Mouse (Mus musculus) left cerebral cortex, adult 11 months (tissue): ENCODE data around the gene Plcb4.

Experiments
- DNase-seq: peaks from one replicate; pipeline ENCODE4 v3.0.0; 2022; ENCODE audit warnings: low spot score

The Plcb4 gene

DNA sequence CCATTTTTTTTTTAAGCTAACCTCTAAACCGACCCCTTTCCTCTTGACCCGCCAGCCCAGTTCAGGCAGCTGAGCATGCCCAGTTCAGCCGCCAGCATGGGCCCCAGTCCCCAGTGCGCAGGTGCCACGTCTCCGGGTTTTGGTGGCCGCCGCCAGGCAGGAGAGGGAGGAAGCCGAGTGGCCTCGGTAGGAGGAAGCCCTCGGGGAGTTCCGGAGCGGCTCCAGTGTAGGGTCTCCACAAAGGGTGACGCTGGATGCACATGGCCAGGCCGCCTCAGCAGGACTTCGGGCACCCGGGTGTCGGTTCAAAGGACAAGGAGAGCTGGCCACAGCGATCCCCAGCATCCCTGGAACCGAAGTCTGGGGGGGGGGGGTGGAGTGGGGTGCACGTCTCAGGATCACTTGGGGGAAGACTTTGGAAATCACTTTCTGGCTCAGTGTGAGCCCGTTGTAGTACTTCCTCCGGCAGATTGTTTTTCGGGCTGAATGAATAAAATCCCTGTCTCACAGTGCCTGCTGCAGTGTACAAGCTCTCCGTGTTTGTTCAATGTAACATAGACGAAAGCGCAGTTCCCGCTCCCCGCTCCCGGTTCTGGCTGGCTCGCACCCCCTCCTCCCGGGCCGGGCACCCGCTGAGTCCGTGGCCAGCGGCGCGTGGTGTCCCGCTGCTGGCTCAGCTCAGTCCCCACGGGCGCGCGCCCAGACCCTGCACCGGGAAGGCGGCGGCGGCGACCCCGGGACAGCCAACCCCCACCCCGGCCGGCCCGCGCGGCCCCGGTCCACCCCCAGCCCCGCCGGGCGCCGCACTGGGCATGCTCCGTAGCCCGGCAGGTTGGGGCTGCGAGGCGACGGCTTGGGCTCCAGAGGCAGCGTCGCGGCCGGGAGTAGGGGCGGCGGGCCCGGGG lies at the start of gene Plcb4:
Gene Plcb4 (plus strand): TSS at position 526 of the 905 bp plus-strand sequence.
- peak; percentile 67 for DNase-seq

DNA sequence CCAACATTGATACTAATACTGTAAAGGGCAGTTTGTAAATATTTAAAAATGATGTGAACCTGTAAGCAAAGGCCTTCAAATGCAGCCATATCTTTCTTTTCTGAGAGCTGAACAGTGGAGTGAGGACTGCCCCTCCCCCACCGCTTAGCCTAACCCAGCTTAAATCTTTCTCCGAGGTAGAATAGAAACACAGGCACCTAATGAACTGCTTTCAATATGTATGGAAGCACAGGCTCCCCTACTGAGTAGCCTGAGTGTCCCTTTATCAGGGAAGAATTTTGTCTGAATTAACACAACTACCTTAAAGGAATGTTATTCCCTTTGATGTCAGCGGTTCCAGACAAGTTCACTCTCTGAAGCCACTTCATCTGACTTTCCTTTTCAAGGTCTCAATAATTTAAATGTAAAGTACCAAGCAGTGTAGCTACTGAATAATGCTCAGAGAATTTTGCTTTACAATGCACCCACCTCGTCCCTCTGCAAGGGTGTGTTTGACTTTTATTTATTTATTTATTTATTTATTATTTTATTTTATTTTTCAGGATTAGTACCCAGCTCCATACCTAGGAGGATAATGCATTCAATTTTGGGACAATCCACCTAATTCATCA lies 44.1 kb upstream of the Plcb4 start:
- DNase-seq: no peak

DNA sequence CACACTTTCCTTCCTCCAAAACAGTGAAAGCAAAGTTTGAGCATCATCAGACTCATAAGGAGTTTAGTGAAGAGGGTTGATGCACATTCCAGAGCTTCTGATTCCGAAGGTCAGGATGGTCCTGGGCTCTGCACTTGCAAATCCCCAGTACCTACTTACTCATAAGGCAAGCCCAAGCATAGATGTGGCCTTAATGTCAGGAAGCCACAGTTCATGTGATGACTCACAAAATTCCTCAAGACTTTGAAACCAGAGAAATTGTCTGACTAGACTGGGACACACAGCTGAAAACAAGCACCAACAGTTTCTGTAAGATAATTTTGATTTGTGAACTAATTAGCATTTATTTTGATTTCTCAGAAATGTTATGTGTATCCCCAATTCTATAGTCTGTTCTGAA lies 42.7 kb upstream of the Plcb4 start:
- DNase-seq: no peak

DNA sequence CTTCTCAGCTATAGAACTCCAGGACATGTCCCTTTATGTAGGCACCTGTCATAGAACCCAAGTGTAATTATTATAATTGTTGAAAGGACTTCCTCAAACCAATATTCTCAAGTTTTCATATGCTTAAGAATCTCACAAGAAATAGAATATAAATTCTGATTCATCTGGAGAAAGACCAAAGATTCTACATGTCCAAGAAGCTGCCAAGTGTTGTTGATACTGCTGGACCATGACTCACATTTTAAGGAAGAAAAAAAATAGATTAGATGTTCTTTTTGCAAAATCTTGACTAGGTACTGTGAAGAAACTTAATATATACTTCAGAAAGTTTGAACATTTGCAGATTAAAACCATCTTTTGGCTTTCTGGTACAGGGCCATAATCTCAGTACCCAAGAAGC lies 40.3 kb upstream of the Plcb4 start:
- DNase-seq: no peak

DNA sequence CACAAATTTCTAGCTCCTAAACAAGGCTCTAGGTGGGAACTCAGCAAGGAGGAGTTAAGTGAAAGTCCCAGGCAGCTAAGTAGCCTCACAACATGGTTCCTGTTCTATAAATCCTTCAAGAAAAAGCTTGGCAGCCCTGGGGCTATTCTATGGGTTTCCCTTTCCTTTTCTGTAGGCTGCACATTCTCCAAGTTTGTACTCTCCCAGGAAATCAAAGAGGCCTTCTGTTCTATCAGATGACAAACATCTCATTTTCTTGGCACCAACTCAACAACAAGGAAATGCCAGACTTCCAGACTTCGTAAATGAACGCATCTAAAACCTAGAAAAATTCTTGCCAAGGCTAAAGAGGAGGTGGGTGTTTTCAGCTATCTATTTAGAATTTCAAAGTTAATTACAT lies 38.9 kb upstream of the Plcb4 start:
- DNase-seq: no peak

DNA sequence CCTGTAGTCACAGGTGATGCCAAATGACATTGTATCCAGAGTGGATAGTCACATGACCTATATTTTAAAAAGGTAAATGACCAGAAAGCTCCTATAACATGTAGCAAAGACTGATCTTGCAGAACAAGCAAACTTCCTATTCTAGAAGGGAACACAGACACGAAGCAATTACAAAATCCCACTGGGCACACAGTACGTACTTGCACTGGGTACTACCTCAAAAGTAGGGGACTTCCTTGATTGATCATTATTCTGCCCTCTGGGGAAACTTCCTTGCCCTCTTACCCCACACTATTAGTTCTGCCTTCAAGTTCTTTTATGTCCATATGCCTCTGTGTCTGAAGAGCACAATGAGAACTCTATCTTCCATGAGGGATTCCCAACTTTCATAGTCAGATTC lies 31.0 kb upstream of the Plcb4 start:
- DNase-seq: no peak

DNA sequence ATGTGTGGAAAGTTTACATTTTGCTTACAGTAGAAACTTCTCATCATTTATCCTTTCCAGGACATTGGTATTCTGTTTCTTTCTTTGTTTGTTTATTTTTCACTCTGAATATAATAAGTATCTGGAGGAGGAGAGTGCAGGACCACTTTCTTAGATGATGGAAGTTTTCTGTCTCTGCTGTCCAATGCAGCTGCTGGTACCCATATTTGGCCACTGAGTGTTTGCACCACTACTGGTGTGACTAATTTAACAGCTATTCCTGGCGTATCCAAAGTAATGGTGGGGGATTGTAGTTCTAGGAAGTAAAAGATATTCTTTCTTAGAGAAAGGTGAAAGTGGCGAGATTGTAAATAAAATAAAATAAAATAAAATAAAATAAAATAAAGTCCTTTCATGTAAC lies 21.6 kb upstream of the Plcb4 start:
- no peak for DNase-seq

DNA sequence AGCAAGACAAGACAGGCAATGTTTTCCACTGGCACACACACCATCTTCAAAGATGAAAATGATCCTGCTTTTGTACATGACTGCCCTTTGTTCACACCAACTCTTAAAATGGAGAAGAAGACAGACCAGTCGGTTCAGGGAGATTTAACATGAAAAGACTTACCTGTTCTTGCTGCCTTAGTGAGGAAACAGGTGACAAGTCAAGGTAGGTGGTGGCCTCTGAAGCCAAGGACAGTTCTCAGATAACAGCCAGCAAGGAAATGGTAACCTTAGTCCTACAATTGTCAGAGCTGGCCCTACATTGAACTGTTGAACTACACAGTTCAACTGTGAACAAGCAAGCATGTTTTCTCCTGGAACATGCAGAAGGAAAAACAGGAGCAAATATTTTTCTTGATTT lies 17.8 kb upstream of the Plcb4 start:
- no peak for DNase-seq

DNA sequence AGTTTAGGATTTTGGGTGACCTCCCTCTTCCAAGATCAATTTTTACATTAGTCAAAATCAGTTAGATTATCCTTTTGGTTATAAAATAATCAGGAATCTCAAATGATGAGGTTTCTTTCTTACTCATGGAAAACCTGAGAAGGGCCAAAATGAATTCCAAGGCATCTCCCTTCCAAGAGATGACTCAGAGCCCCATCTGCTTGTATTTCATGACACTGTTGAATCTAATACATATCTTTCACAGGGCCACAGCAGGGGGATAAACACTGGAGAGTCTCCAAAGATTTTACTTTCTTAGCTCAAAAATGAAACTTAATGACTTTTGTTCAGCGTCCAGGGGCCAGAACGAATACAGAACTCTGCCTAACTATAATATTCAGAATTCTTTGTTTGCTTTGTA lies 17.2 kb upstream of the Plcb4 start:
- DNase-seq: no peak

DNA sequence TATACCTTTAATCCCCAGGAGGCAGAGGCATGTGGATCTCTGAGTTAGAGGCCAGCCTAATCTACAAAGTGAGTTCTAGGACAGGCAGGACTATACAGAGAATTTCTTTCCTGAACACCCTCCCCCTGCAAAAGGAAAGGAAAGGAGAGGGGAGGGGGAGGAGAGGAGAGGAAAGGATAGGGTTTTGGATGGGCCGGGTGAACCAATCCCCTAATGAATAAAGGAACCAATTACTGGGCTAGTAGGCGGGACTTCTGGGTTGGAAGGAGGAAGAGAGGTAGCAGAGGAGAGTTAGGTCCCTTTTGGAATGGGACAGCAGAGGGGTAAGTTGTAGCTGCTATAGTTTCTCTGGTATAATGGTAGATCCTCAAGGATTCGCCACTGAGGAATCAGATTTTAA lies 12.6 kb upstream of the Plcb4 start:
- DNase-seq: no peak

DNA sequence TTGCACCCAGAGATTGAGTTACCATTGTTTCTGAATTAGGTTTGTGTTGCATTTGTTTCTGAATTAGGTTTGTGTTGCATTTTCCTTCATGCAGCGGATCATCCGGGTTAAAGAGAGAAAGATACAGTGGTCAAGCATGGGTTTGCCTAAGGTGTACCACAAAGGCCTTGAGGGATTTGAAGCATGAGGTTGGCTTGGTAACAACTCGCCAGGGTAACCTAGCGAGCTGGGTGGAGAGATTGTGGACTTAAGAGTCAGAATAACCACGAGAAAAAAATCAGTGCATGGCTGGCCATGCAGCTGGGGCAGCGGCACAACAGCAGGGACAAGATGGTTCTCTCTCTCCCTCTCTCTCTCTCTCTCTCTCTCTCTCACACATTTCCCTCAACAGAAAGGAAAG lies 12.2 kb upstream of the Plcb4 start:
- no peak for DNase-seq

DNA sequence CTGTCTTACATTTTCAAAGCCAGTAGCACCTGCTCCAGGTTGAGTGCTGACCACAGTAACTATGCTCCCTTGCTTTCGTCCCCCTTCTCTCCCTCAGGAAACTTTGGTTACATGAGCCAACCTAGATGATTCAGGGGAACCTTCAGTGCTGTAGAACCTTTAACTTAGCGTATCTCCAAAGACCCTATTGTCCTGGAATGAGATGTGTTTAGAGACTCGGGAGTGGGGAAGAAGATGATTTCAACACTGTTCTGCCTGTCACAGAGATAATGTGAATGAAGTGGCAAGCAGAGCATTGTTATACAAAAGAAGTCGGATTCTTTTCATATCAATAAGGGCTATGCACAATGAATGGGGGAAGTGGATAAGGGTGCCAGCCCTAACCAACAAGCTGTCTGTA lies 10.8 kb upstream of the Plcb4 start:
- no peak for DNase-seq

DNA sequence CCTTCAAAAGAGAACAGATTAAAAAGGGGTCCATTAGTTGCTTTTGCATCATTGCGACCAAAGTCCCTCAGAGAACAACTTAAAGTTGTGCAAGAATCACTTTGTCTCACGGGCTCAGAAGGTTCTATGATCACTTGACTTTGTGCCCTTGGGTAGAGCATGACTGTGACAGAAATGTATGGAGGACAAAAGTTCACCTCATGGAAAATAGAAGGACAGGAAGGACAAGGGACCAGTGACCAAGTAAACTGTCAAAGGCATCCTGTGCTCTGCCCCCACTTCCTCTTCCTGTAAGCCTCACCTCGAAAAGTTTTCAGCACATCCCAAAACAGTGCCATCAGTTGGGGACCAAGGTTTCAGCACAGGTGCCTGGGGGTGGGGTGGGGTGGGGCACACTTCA lies 7.9 kb upstream of the Plcb4 start:
- DNase-seq: no peak

DNA sequence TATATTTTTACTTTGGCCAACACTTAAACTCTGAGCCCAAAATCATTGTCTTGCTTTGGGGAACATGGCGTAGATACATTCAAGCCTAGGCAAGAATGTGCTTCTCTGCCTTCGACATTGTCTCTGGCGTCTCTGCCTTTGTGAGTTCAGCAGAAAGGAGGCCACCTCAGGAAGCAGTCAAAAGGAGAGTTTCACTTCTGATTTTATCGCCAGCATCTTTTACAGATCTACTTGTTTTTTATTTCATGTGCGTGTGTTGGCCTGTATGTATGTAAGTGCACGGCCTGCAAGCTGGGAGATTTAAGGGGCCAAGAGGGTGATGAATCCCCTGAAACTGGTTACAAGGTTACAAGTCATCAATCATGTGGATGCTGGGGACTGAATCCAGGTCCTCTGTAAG lies 6.8 kb upstream of the Plcb4 start:
- DNase-seq: no peak

DNA sequence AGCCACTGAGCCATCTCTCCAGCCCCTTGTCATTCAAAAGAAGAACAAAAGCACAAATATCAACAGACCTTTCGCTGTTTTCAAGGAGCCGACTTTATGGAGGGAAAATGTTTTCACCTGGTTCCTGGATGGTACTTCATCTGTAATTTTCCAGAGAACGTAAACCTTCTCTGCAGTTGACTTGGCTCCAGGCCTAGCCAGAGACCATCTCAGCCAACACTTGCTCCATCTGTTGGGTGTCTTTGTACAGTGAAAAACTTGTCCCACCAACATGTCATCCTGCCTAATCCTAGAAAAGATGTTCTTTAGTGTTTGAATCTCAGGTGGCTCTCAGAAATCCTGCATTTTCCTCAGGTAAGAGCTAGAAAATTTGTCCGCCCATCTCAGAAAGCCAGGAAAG lies 6.4 kb upstream of the Plcb4 start:
- DNase-seq: no peak

DNA sequence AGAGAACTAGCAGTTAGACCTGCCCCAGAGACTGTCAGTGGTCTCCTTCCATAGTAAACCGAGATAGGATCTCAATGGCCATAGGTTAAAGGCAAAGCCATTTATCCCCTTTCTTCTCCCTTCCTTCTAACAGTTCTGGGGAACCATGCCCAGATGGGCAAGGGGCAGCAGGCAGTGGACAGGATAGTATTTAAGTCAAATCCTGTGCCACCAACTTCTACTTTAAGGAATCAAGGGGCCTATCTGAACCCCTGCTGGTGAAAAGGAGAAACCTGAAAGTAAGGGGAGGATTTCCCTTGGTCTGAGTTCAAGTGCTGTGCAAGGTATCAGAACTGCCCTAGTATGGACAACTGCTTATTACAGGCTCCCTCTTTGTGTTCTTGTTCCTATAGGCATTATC lies 2.9 kb upstream of the Plcb4 start:
- no peak for DNase-seq

DNA sequence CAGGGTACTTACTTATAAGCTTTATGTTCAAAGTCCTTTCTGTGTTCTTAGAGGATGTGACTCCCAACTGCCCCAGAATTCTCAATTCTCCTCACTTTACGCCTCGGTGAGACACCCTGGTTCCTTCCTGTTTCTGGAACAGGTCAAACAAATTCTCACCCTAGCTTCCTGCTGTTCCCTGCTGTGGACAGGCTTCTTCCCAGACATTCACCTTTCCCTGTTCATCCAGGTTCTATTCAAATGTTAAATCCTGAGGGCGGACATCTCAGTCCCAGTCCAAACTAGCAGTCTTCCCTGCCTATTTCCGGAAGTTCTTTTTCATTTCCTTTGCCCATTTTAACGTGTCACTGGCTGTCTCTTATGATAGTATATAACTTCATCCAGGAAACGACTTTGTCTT lies 2.2 kb upstream of the Plcb4 start:
- DNase-seq: no peak

DNA sequence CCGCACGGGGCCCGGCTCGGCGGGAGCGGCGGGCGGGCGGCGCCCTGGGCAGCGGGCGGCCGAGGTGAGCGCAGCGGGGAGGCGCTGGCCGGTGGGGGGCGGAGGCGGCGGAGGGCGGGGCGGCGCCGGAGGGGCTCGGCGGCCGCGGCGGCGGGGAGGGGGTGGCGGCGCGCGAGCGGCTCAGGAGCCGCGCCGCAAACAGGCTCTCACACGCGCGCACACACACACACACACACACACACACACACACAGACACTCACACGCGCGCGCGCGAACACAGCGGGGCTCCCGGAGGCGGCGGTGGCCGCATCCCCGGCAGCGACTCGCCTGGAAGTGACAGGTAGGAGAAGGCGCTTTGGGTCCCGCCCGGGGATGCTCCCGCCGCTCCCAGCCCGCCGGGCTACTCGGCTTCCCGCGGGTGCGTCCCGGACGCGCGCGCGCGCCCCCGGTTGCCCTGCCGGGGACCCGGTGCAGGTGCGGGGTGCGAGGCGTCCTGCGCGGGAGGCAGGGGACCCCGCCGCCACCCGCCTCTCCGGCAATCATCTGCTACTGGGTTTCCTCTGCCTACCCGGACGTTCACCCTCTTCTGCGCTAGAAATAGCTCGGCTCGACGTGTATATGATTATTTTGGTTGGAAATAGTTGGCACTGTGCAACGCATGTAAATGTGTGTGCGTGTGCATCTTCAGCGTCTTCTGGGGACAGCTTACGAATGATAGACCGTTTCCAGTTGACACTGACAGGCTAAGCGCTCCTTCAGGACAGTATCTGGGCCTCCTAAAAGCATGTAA lies 775 bp downstream of the Plcb4 start:
- DNase-seq: no peak

DNA sequence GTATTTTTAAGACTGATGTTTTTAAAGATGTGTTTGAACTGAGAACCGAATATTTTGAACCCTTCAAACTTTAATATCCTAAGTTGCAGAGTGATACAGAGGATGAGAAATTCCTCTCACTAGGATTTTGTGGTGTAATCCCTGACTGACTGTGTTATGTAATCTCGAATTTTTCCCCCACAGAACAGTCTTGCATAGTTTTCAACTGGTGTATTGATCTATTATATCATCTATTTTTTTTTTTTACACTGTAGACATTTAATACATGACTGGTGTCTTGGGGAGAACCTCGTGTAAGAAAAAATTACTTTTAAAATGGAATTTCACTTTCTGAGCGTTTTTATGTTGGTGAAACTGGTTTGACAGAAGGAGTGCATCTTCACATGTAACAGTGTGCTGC lies 2.0 kb downstream of the Plcb4 start:
- no peak for DNase-seq

DNA sequence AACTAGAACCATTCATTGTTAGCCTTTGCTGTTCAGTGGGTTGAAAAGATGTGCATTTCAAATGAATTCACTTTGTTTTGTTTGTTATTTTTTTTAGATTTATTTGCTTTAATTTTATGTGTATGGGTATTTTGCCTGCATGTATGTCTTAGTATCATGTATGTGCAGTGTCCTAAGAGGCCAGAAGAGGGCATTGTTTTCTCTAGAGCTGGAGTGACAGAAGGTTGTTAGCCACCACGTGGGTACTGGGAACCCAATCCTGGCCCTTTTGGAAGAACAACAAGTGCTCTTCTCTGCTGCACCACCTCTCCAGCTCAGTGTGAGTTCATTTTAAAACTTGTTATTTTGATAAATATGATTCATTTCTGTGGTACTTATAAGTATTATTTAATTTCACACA lies 5.0 kb downstream of the Plcb4 start:
- no peak for DNase-seq

DNA sequence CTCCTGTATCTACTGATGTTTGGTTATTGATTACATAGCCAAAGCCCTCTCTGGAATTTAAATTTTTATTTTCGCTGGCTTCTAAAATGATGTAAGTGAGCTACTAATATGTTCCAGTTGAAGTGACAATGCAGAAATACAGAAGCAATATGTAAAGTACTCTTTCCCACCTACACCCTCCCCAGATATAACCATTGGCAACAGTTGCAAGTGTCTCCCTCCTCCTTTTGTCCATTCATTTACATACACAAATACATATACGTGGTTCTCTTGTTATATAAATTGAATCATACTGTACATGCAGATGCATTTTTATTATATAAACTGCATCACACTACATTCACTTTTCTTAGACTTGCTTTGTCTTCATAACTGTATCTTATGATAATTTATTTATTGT lies 8.7 kb downstream of the Plcb4 start:
- DNase-seq: no peak

DNA sequence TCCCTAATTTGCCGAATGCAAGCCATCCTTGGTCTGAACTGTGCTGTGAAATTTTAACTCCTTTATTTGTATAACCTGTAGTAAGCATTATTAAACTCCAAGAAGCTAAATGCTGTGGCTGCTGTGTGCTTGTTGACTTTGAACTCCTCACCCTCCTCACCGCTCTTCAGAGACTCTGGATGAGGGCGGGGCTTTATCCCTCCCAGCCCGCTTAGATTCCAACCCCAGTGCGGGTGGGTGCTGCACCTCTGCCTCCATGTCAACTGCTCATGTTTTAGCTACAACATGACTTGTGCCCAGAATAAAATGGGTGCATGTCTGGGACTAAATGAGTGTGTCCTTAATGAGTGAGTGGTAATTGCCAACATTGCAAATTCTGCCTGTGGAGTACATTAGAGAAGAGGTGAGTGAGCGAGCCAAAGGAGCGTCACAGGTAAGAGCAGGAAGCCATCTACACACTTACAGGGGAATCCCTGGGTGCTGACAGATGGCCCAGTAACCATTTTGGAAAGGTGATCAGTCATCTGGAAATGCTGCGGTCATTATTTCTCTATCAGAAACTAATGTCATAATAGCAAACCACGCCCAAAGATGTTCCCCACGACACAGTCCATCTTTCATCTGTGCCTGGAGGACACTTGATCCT lies 13.8 kb downstream of the Plcb4 start:
- no peak for DNase-seq

DNA sequence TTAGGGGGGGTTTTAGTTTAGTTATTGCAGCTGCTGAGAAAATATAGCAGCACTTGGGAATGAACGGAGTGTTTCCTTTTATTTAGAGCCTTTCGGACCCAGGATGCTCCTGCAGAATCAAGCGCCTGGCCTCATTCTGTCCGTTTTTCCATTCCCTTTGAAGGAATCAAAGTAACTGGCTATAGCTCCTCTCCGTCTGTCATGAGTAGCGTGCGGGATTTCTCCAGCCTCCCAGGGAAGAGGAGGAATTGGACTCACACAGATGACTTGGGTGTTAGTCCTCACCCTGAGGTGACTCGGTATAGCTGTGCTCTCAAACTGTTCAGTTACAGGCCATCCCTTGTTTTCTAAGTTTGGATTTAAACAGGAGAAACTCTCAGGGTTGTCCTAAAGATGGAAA lies 14.8 kb downstream of the Plcb4 start:
- no peak for DNase-seq
